Mouse (Mus musculus) forebrain, embryonic 15.5 days (tissue): ENCODE measurements around the gene Gab2. TPM values are rescaled to one million over a fixed set of nuclear protein-coding genes. Genes with fewer than 3 reads are reported as not detected.

ENCODE experiments used
- ATAC-seq: fragments of 200-750 bp; cut with Nextera tagmentation; replicated peaks from 2 replicates; pipeline ENCODE4 v1.8.0; 2017; ENCODE audit warnings: mild to moderate bottlenecking, moderate TSS enrichment, moderate library complexity
- H3K27ac ChIP-seq: fragments of 300-500 bp; sonication (generic); replicated peaks from 2 replicates; pipeline ENCODE4 v1.5.1; 2015; ENCODE audit warnings: mild to moderate bottlenecking, inconsistent platforms
- H3K27me3 ChIP-seq: fragments of 300-500 bp; sonication (generic); 2 replicates; pipeline ENCODE4 v1.6.1; 2015; ENCODE audit warnings: inconsistent platforms
- H3K36me3 ChIP-seq: fragments of 300-500 bp; sonication (generic); 2 replicates; pipeline ENCODE4 v1.6.1; 2015; ENCODE audit warnings: mild to moderate bottlenecking, inconsistent platforms
- H3K4me1 ChIP-seq: fragments of 300-500 bp; sonication (generic); 2 replicates; pipeline ENCODE4 v1.6.1; 2015; ENCODE audit warnings: inconsistent platforms
- H3K4me2 ChIP-seq: fragments of 300-500 bp; sonication (generic); replicated peaks from 2 replicates; pipeline ENCODE4 v1.6.1; 2015; ENCODE audit warnings: mild to moderate bottlenecking, inconsistent platforms
- H3K4me3 ChIP-seq: fragments of 300-500 bp; sonication (generic); 2 replicates; pipeline ENCODE4 v1.5.1; 2015; ENCODE audit warnings: mild to moderate bottlenecking, inconsistent platforms
- H3K9ac ChIP-seq: fragments of 300-500 bp; sonication (generic); replicated peaks from 2 replicates; pipeline ENCODE4 v1.6.1; 2015; ENCODE audit warnings: mild to moderate bottlenecking, inconsistent platforms
- H3K9me3 ChIP-seq: fragments of 300-500 bp; sonication (generic); 2 replicates; pipeline ENCODE4 v1.6.1; 2016; ENCODE audit warnings: inconsistent platforms
- WGBS: fragments of 180-500 bp; shearing (Covaris S2); methylation state at CpG from one replicate; pipeline ENCODE4 v1.1.7; 2015; ENCODE audit warnings: mixed read lengths; 5-methylcytosine and 5-hydroxymethylcytosine counted together
- polyA plus RNA-seq: library from polyadenylated mRNA; unstranded; fragments of >200 nt; fragmentation: Nextera tagmentation; extraction: Ambion mirVana; gene quantifications from 2 replicates; pipeline ENCODE4 v1.2.1, GENCODE M21; 2015

Gab2 gene
- polyA plus RNA-seq, 1 experiment from 2014 or later, result 13.9 TPM

DNA sequence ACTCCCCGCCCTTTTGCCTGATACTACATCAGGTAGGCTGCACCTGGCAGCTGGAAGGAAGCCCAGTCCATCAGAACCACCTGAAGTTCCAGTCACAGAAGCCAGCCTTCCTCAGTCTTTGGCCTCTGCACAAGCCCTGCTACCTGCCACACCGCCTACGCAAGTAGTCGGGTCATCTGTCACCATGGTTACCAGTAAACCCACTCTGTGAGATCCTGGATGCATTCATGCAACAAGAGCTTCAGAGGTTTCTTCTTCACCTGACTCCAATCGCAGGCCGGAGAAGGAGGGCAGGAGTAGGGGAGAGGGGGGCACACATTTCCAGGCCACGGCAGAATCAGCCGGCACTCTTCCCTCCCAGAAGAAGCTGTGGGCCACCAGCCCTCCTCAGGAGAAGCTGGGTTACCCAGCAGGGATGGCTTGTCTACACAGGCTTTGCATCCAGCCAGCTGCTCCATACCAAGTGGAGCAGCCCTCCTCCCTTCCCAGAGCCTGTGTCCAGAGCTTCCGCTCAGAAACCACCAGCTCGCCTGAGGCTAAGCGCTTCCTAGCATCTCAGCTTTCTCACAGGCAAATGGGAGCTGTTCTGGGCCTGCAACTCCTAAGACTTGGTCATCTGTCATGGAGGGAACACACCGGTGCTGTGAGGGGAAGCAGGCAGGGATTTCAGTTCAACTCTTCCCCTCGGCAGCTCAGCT, 247.7 kb downstream of the Gab2 start:
- Histone ChIP-seq H3K9me3 (no peaks in the 10 kb centered on the region), H3K36me3 (no peaks in the 10 kb centered on the region), H3K27me3 (peaks cover 26% of the 10 kb centered on the region), H3K27ac (no peak overlapping the region), H3K4me3 (no peak overlapping the region), H3K9ac (no peak overlapping the region), H3K4me1 (peaks cover 45% of the 10 kb centered on the region), H3K4me2 (no peak overlapping the region)
- ATAC-seq, result no peak
- 73% methylated on average over 13 of the region's 13 CpGs for WGBS

- Histone ChIP-seq H3K4me2 (no peak overlapping the region), H3K27me3 (peaks cover 25% of the 10 kb centered on the region), H3K36me3 (no peaks in the 10 kb centered on the region), H3K9ac (no peak overlapping the region), H3K4me1 (peaks cover 45% of the 10 kb centered on the region), H3K27ac (no peak overlapping the region), H3K9me3 (no peaks in the 10 kb centered on the region), H3K4me3 (no peak overlapping the region)
- ATAC-seq, result no peak
- WGBS, result 89% methylated on average over 3 of the region's 3 CpGs
These were observed 248.3 kb downstream of the Gab2 start for GRCm38 (mm10) chr7:97329676-97330075.

GRCm38 (mm10) chr7:97330931-97331645, 249.7 kb downstream of the Gab2 start:
- Histone ChIP-seq H3K27ac (no peak overlapping the region), H3K4me3 (peak overlapping the region; percentile 93), H3K36me3 (no peaks in the 10 kb centered on the region), H3K9ac (peak overlapping the region; percentile 83), H3K27me3 (peaks cover 12% of the 10 kb centered on the region), H3K4me1 (peaks cover 37% of the 10 kb centered on the region), H3K9me3 (no peaks in the 10 kb centered on the region), H3K4me2 (peak overlapping the region; percentile 84)
- WGBS, result 70% methylated on average over 11 of the region's 11 CpGs
- no peak for ATAC-seq

DNA sequence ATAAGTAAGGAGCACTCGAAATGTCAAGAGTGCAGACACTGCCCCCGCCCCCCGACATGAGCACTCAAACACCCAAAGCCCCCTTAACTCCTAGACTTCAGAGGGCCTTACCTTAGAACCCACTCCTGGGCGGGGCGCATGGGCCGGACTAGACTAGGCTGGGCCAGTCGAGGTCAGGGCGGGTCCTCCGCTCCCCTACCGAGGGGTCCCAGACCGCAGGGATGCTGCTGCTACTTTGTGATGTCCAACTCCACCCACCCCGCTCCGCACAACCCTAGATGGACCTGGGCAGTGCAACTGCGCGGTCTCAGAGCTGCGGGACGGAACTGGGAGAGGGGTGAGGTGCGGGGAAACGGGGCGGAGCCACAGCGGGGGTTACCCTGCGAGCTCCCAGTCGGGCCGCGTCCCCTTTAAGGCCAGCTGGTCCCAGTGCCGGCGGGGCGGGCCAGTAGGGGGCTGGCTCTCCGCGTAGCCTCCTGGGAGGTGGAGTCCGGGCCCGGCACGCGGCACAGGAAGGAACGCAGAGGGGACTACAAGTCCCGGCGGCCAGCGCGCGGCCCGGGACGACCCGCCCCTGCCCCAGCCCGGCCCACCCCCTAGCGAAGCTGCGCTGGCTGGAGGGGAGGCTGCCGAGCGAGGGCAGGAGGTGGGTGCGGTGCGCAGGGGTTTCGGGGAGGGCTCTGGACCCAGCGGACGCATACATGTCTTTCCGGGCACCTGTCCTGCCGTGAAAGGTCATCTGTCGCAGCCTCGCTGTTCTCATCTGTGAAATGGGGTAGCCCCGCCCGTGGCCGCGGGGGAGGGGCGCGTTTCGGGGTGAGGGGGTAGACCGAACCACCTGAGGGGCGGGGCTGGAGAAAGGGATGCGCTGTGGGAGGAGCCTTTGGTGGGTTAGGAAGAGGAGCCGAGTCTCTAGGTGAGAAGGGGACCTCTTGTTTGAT, 250.6 kb downstream of the Gab2 start, which contains the start of the genes Usp35 and Kctd21:
Gene Usp35, minus strand, starts transcription at position 295 of the 941 bp plus-strand sequence.
Gene Kctd21, plus strand, starts transcription at position 602 of the 941 bp plus-strand sequence.
- Histone ChIP-seq H3K36me3 (no peaks in the 10 kb centered on the region), H3K4me2 (peak within 1 kb of the TSS; percentile 84), H3K9me3 (no peaks in the 10 kb centered on the region), H3K27me3 (peaks cover 4% of the 10 kb centered on the region; the same call in 1 of the 2 replicates), H3K9ac (peak within 1 kb of the TSS; percentile 83), H3K4me1 (peaks cover 37% of the 10 kb centered on the region), H3K27ac (peak within 1 kb of the TSS; percentile 78), H3K4me3 (peak within 1 kb of the TSS; percentile 93)
- ATAC-seq, result peak; percentile 99
- WGBS, result under 1% methylated on average over 68 of the region's 68 CpGs

GRCm38 (mm10) chr7:97332667-97333041, 251.3 kb downstream of the Gab2 start:
- Histone ChIP-seq H3K9ac (peak overlapping the region; percentile 77), H3K27me3 (no peaks in the 10 kb centered on the region), H3K9me3 (no peaks in the 10 kb centered on the region), H3K36me3 (no peaks in the 10 kb centered on the region), H3K27ac (peak overlapping the region; percentile 78), H3K4me2 (peak overlapping the region; percentile 45), H3K4me1 (peaks cover 37% of the 10 kb centered on the region), H3K4me3 (peak overlapping the region; percentile 93)
- no peak for ATAC-seq
- WGBS, result 3% methylated on average over 9 of the region's 9 CpGs

DNA sequence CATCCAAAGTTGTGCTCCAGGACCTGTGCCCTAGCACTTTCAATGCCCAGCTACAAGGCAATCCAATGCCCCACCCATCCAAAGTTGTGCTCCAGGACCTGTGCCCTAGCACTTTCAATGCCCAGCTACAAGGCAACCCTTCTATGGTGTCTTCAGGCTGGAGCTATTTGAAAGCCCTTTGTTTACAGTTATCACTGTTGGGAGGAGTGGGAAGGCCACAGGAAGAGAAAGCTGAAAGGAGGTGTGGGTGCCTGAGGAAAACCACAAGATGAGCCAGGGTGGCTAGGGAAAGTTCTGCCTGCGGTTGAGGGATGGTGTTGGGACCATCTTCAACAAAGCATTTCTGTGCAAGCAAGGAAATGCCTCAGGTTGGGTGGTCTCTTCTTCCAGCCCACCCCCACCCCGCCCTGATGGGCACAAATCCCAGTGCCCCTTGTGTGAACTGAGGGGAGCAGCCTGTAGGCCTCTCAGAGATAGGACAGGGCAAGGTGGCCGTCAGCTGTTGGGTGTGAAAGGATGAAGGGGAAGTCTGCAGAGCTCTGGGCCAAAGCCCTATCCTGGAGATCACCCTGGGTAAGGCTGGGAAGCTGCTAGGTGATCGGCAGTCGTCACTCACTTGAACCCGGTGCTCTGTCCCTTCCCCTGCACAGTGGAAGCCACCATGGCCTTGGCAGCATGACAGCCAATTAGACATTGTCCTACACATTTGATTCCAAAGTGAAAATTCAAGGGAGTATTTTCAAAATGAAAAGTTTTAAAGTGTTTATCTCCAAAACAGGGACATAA, 251.9 kb downstream of the Gab2 start:
- no peak for ATAC-seq
- Histone ChIP-seq H3K9ac (peak overlapping the region; percentile 77; the same call in 1 of the 2 replicates), H3K36me3 (no peaks in the 10 kb centered on the region), H3K9me3 (no peaks in the 10 kb centered on the region), H3K27me3 (no peaks in the 10 kb centered on the region), H3K4me2 (peak overlapping the region; percentile 45), H3K27ac (0 out of 2 replicates have a peak overlapping the region, but pooled peaks have one; percentile 78), H3K4me1 (peaks cover 37% of the 10 kb centered on the region), H3K4me3 (peak overlapping the region; percentile 93)
- 77% methylated on average over 6 of the region's 6 CpGs for WGBS

DNA sequence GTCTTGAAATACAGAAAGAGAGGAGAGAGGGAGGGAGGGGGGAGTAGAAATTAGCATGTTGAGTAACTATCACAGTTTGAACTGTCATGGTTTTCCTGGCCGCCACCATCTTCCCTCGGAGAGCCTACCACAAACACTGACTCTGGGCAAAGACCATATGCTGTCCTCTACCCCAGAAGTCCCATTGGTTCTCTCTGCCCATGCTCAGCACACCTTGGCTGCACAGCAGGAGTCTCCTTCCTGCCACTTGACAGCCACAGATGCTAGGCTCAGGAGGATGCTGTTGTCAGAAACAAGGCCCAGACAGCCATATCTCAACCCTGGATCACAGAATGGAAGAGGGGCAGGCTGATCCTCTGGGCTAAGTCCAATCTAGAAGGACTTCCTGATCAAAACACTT, 253.0 kb downstream of the Gab2 start:
- ATAC-seq, result no peak
- WGBS, result 91% methylated on average over 2 of the region's 2 CpGs
- no peak overlapping the region for H3K9ac ChIP-seq
- H3K36me3 ChIP-seq, result no peaks in the 10 kb centered on the region
- no peak overlapping the region for H3K27ac ChIP-seq
- H3K9me3 ChIP-seq, result no peaks in the 10 kb centered on the region
- H3K4me1 ChIP-seq, result peaks cover 37% of the 10 kb centered on the region
- no peaks in the 10 kb centered on the region for H3K27me3 ChIP-seq
- H3K4me2 ChIP-seq, result no peak overlapping the region
- no peak overlapping the region for H3K4me3 ChIP-seq

- no peak overlapping the region for H3K4me2 ChIP-seq
- no peaks in the 10 kb centered on the region for H3K27me3 ChIP-seq
These were observed 255.3 kb downstream of the Gab2 start for GRCm38 (mm10) chr7:97336678-97337077.

GRCm38 (mm10) chr7:97338593-97338992, 257.2 kb downstream of the Gab2 start:
- Histone ChIP-seq H3K4me3 (no peak overlapping the region), H3K36me3 (no peaks in the 10 kb centered on the region), H3K27me3 (no peaks in the 10 kb centered on the region), H3K4me2 (no peak overlapping the region), H3K9me3 (no peaks in the 10 kb centered on the region), H3K27ac (peak overlapping the region; percentile 61; the same call in 1 of the 2 replicates), H3K9ac (no peak overlapping the region), H3K4me1 (peaks cover 7% of the 10 kb centered on the region; the same call in 1 of the 2 replicates)
- ATAC-seq, result no peak
- WGBS, result 89% methylated on average over 4 of the region's 4 CpGs

More at GRCm38 (mm10) chr7:97336678-97337077, 255.3 kb downstream of the Gab2 start:
- Histone ChIP-seq H3K4me1 (peaks cover 18% of the 10 kb centered on the region), H3K9me3 (no peaks in the 10 kb centered on the region), H3K9ac (no peak overlapping the region), H3K4me3 (no peak overlapping the region), H3K27ac (no peak overlapping the region), H3K36me3 (no peaks in the 10 kb centered on the region)
- 72% methylated on average over 1 of the region's 1 CpGs for WGBS
- ATAC-seq, result no peak

GRCm38 (mm10) chr7:97339623-97340022, 258.2 kb downstream of the Gab2 start:
- WGBS, result 67% methylated on average over 7 of the region's 7 CpGs
- H3K4me3 ChIP-seq, result no peak overlapping the region
- H3K4me2 ChIP-seq, result no peak overlapping the region
- peaks cover 12% of the 10 kb centered on the region for H3K4me1 ChIP-seq
- no peaks in the 10 kb centered on the region for H3K27me3 ChIP-seq
- ATAC-seq, result peak; percentile 78
- H3K9ac ChIP-seq, result no peak overlapping the region
- H3K27ac ChIP-seq, result peak overlapping the region; percentile 61
- H3K36me3 ChIP-seq, result no peaks in the 10 kb centered on the region
- H3K9me3 ChIP-seq, result no peaks in the 10 kb centered on the region
